Mouse (Mus musculus): ENCODE measurements around the gene Vav3. TPM values are rescaled to one million over a fixed set of nuclear protein-coding genes. Genes with fewer than 3 reads are reported as not detected.

Gene Vav3
- polyA plus RNA-seq, 1 experiment from 2014 or later = 19.9 TPM

GRCm38 (mm10) chr3:109360746-109361145, 20.3 kb downstream of the Vav3 start:
- no peak overlapping the region for H3K4me2 ChIP-seq
- no peaks in the 10 kb centered on the region for H3K36me3 ChIP-seq
- no peak overlapping the region for H3K4me3 ChIP-seq
- WGBS = 86% methylated on average over 4 of the region's 4 CpGs
- no peak overlapping the region for H3K27ac ChIP-seq (replicated peaks)
- no peak for ATAC-seq (ENCODE audit: low read depth)
- H3K27me3 ChIP-seq = no peaks in the 10 kb centered on the region
- H3K9ac ChIP-seq = no peak overlapping the region
- H3K4me1 ChIP-seq (replicated peaks) = peaks cover 9% of the 10 kb centered on the region
- H3K9me3 ChIP-seq = no peaks in the 10 kb centered on the region

GRCm38 (mm10) chr3:109361882-109362281, 21.4 kb downstream of the Vav3 start:
- H3K9ac ChIP-seq = no peak overlapping the region
- no peaks in the 10 kb centered on the region for H3K9me3 ChIP-seq
- no peaks in the 10 kb centered on the region for H3K36me3 ChIP-seq
- peaks cover 18% of the 10 kb centered on the region for H3K4me1 ChIP-seq (replicated peaks)
- H3K4me3 ChIP-seq = no peak overlapping the region
- WGBS = 85% methylated on average over 5 of the region's 5 CpGs
- no peak overlapping the region for H3K27ac ChIP-seq (replicated peaks)
- H3K4me2 ChIP-seq = no peak overlapping the region
- ATAC-seq (ENCODE audit: low read depth) = no peak
- no peaks in the 10 kb centered on the region for H3K27me3 ChIP-seq

- H3K4me2 ChIP-seq = no peak overlapping the region
- no peak overlapping the region for H3K4me3 ChIP-seq
- H3K9ac ChIP-seq = no peak overlapping the region
- 83% methylated on average over 3 of the region's 3 CpGs for WGBS
- H3K27ac ChIP-seq (replicated peaks) = no peak overlapping the region
- no peaks in the 10 kb centered on the region for H3K27me3 ChIP-seq
- no peaks in the 10 kb centered on the region for H3K9me3 ChIP-seq
- no peaks in the 10 kb centered on the region for H3K36me3 ChIP-seq
- peaks cover 18% of the 10 kb centered on the region for H3K4me1 ChIP-seq (replicated peaks)
- ATAC-seq (ENCODE audit: low read depth) = no peak
These were observed 21.9 kb downstream of the Vav3 start for GRCm38 (mm10) chr3:109362310-109362709.

- H3K9me3 ChIP-seq = no peaks in the 10 kb centered on the region
- H3K4me1 ChIP-seq (replicated peaks) = peaks cover 18% of the 10 kb centered on the region
- ATAC-seq (ENCODE audit: low read depth) = no peak
- H3K27me3 ChIP-seq = no peaks in the 10 kb centered on the region
- 79% methylated on average over 5 of the region's 5 CpGs for WGBS
- H3K4me2 ChIP-seq = no peak overlapping the region
- no peak overlapping the region for H3K27ac ChIP-seq (replicated peaks)
- no peak overlapping the region for H3K9ac ChIP-seq
- no peak overlapping the region for H3K4me3 ChIP-seq
- no peaks in the 10 kb centered on the region for H3K36me3 ChIP-seq
These were observed 23.1 kb downstream of the Vav3 start for GRCm38 (mm10) chr3:109363522-109363921.

DNA sequence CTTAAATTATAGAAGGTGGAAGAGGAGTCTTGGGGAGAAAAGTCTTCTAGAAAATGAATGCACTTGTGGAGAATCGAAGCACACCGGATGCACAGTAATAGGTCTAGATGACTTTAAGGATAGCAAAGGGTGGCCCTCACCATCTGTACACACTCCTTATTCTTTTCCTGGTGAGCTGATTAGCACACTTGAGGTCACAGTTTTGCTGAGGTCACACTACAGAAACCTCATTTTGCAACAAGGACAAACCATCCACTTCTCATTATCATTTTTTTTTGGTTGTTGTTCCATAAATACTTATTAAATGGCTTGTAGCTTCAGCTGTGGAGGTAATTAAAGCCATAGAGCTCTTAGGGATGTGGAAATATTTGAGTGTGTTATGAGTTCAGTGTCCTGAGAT, 25.4 kb downstream of the Vav3 start:
- no peak for ATAC-seq (ENCODE audit: low read depth)
- Histone ChIP-seq H3K4me2 (no peak overlapping the region), H3K9ac (no peak overlapping the region), H3K4me3 (no peak overlapping the region), H3K27ac (replicated peaks) (no peak overlapping the region), H3K36me3 (no peaks in the 10 kb centered on the region), H3K27me3 (no peaks in the 10 kb centered on the region), H3K9me3 (no peaks in the 10 kb centered on the region), H3K4me1 (replicated peaks) (peaks cover 15% of the 10 kb centered on the region)
- WGBS = 88% methylated on average over 2 of the region's 2 CpGs

DNA sequence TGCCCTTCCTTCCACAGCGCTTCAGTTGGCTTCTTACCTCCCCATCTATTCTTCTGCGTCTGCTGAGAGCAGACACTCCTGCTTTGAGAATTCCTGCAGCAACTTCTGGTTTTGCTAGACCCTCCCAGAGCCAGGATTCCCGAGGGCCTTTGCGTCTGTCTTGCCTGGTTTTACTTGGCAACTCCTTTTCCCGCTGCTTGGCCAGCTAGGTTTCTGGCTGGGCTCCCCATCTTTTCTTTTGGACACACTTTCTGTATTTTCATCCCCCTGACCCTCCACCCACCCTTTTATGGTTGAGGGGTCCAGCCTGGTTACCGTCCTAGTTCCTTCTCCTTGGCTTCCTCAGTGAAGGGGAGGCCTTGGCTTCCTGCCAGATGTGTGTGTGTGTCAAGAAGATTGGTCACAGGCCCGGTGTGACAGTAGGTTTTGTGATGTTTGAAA, 26.0 kb downstream of the Vav3 start:
- no peak for ATAC-seq (ENCODE audit: low read depth)

GRCm38 (mm10) chr3:109368383-109369289, 28.2 kb downstream of the Vav3 start:
- no peaks in the 10 kb centered on the region for H3K27me3 ChIP-seq
- H3K9ac ChIP-seq = no peak overlapping the region
- peaks cover 15% of the 10 kb centered on the region for H3K4me1 ChIP-seq (replicated peaks)
- no peaks in the 10 kb centered on the region for H3K36me3 ChIP-seq
- ATAC-seq (ENCODE audit: low read depth) = no peak
- H3K27ac ChIP-seq (replicated peaks) = no peak overlapping the region
- no peak overlapping the region for H3K4me2 ChIP-seq
- H3K9me3 ChIP-seq = no peaks in the 10 kb centered on the region
- H3K4me3 ChIP-seq = no peak overlapping the region
- WGBS = 79% methylated on average over 9 of the region's 9 CpGs

More for the DNA sequence above, 26.0 kb downstream of the Vav3 start:
- peaks cover 15% of the 10 kb centered on the region for H3K4me1 ChIP-seq (replicated peaks)
- no peaks in the 10 kb centered on the region for H3K36me3 ChIP-seq
- no peaks in the 10 kb centered on the region for H3K9me3 ChIP-seq
- no peak overlapping the region for H3K4me3 ChIP-seq
- H3K4me2 ChIP-seq = no peak overlapping the region
- no peaks in the 10 kb centered on the region for H3K27me3 ChIP-seq
- no peak overlapping the region for H3K27ac ChIP-seq (replicated peaks)
- no peak overlapping the region for H3K9ac ChIP-seq
- 61% methylated on average over 7 of the region's 7 CpGs for WGBS

DNA sequence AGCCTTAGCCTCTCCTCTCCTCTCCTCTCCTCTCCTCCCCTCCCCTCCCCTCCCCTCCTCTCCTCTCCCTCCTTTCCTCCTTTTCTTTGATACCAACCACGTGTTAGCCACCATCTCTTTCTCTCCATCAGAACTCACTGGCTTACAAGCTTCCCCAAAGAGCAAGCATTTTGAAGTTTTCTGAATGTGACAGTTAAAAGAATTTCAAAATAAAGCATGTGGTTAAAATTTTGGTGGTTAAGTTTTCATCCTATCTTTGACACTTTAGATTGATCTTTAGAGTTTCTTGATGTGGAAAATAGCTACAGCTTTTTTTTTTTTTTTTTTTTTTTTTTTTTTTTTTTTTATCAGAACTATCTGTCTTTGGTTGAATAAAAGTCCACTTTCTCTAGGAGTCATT, 31.1 kb downstream of the Vav3 start:
- H3K36me3 ChIP-seq = no peaks in the 10 kb centered on the region
- no peak overlapping the region for H3K9ac ChIP-seq
- H3K4me1 ChIP-seq (replicated peaks) = peaks cover 4% of the 10 kb centered on the region; the same call in 1 of the 2 replicates
- H3K27me3 ChIP-seq = no peaks in the 10 kb centered on the region
- H3K27ac ChIP-seq (replicated peaks) = no peak overlapping the region
- H3K4me2 ChIP-seq = no peak overlapping the region
- no peaks in the 10 kb centered on the region for H3K9me3 ChIP-seq
- H3K4me3 ChIP-seq = no peak overlapping the region
- ATAC-seq (ENCODE audit: low read depth) = no peak
- WGBS = 25% methylated on average over 1 of the region's 1 CpGs

DNA sequence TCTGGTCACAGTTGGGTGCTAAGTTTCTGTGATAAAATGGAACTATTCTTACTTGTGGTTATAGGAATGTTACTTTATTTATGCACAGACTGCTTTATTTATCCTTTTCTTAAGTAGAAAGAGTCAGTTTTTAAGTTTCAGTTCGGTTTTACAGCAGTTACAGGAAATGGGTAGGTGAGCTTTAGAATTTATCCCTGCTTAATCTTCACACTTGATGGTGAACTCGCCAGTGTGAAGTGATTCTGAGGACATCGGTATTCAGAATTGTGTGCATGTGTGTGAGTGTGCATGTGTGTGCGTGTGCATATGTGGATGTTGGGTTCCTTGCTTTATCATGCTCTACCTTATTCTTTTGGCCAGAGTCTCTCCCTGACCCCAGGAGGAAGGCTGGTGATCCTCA, 32.2 kb downstream of the Vav3 start:
- 89% methylated on average over 4 of the region's 4 CpGs for WGBS
- Histone ChIP-seq H3K36me3 (no peaks in the 10 kb centered on the region), H3K4me2 (no peak overlapping the region), H3K9me3 (no peaks in the 10 kb centered on the region), H3K27ac (replicated peaks) (no peak overlapping the region), H3K4me3 (no peak overlapping the region), H3K9ac (no peak overlapping the region), H3K4me1 (replicated peaks) (0 out of 2 replicates have a peak, but pooled peaks cover 4% of the 10 kb centered on the region), H3K27me3 (no peaks in the 10 kb centered on the region)
- ATAC-seq (ENCODE audit: low read depth) = no peak

- no peaks in the 10 kb centered on the region for H3K36me3 ChIP-seq
- no peak overlapping the region for H3K4me2 ChIP-seq
- 74% methylated on average over 4 of the region's 4 CpGs for WGBS
- H3K27ac ChIP-seq (replicated peaks) = no peak overlapping the region
- no peak for ATAC-seq (ENCODE audit: low read depth)
- H3K9me3 ChIP-seq = no peaks in the 10 kb centered on the region
- no peak overlapping the region for H3K4me3 ChIP-seq
- no peaks in the 10 kb centered on the region for H3K4me1 ChIP-seq (replicated peaks)
- H3K27me3 ChIP-seq = no peaks in the 10 kb centered on the region
- H3K9ac ChIP-seq = no peak overlapping the region
These were observed 37.8 kb downstream of the Vav3 start for GRCm38 (mm10) chr3:109378278-109378677.

DNA sequence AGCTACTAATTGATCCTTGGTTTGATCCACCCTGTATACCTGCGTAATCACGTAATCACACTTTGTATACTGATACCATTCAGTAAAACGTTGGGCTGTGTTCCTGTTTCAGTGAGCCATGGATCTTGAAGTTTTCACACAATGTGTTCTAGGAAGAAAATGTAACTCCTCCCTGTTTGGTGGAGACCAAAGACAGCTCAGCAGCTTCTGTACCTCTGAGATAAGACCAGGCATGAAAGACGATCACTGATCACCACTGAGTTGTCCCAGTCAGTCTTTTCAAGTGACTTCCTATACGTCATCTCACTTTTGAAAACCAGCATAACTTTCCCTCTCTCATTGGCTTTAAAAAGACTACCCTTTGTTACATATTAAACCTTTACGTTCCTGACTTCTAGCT, 38.2 kb downstream of the Vav3 start:
- H3K9me3 ChIP-seq = no peaks in the 10 kb centered on the region
- no peak overlapping the region for H3K9ac ChIP-seq

GRCm38 (mm10) chr3:109388730-109389129, 48.3 kb downstream of the Vav3 start:
- Histone ChIP-seq H3K4me1 (replicated peaks) (peaks cover 31% of the 10 kb centered on the region), H3K27ac (replicated peaks) (no peak overlapping the region), H3K4me2 (no peak overlapping the region), H3K27me3 (no peaks in the 10 kb centered on the region), H3K4me3 (no peak overlapping the region), H3K9ac (no peak overlapping the region), H3K36me3 (no peaks in the 10 kb centered on the region), H3K9me3 (no peaks in the 10 kb centered on the region)
- 86% methylated on average over 10 of the region's 10 CpGs for WGBS
- ATAC-seq (ENCODE audit: low read depth) = no peak

More for the DNA sequence above, 38.2 kb downstream of the Vav3 start:
- H3K36me3 ChIP-seq = no peaks in the 10 kb centered on the region
- 82% methylated on average over 6 of the region's 6 CpGs for WGBS
- no peak for ATAC-seq (ENCODE audit: low read depth)
- H3K4me3 ChIP-seq = no peak overlapping the region
- no peaks in the 10 kb centered on the region for H3K27me3 ChIP-seq
- H3K4me1 ChIP-seq (replicated peaks) = no peaks in the 10 kb centered on the region
- H3K27ac ChIP-seq (replicated peaks) = no peak overlapping the region
- H3K4me2 ChIP-seq = no peak overlapping the region

DNA sequence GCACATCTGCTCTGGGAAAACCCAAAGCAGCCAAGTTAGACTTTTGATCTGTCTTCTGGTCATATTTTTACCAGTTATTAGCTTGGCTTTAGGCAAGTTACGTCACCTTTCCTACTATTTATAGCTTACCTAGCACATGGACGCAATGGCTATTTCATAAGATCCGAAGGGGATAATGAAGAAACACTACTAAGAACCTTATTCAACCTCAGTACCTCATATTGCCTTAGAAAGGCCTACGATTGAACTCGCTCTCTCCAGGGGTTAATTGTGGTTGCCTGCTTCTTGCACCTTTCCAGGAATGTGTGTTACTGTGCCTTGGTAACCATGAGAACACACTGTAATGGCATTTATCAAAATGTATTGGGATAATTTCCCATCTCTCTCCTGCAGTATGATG, 61.1 kb downstream of the Vav3 start:
- Histone ChIP-seq H3K27me3 (no peaks in the 10 kb centered on the region), H3K36me3 (no peaks in the 10 kb centered on the region), H3K4me2 (no peak overlapping the region), H3K9ac (no peak overlapping the region), H3K27ac (replicated peaks) (no peak overlapping the region), H3K4me1 (replicated peaks) (peaks cover 7% of the 10 kb centered on the region; the same call in 1 of the 2 replicates), H3K4me3 (no peak overlapping the region), H3K9me3 (no peaks in the 10 kb centered on the region)
- 86% methylated on average over 5 of the region's 5 CpGs for WGBS
- ATAC-seq (ENCODE audit: low read depth) = no peak
